ENCODE assay signal across 29 mouse cellular contexts in the genomic region with DNA sequence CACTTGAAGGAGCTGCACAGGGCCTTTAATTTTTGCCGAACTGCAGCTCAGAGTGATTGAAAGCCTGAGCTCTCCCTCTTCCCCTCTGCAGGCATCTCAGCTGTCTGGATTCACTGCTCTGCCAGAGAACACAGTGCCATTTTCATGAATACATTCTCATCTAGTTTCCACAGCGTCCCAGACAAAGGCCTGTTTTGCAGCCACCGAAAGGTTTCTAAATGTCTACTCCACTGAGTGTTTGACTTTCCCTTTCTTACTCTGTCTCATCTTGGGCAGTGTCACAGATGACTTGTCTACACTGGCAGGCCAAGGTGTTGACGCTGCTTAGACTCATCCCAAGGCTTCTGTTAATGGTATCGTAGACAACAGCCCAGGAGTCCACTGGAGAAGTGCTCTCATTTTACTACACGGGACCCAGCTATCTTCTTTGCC.
DNase-seq lines count a peak whose midpoint lies in the region; ATAC-seq and TF ChIP-seq lines count a peak whose summit lies in the region.
"Had no signal": no experiment of that assay in that cellular context is flagged by ENCODE, and none has a peak within 500 bp of the region (broad histone marks: within the 10 kb centered on the region; RNA-seq: fewer than 3 reads in every experiment).

No protein-coding gene starts in this region.

- H3K4me3 ChIP-seq in lung, embryonic 14.5 days (ENCODE audit: low read depth, low read length), result no peak overlapping the region
- no peak overlapping the region for H3K4me3 ChIP-seq in forebrain, embryonic 16.5 days (replicated peaks; ENCODE audit: low read length)
- H3K4me3 ChIP-seq: gastrocnemius, adult 2 months; heart, adult 2 months; heart, embryonic 12.5 days; limb, embryonic 10.5 days; limb, embryonic 15.5 days; liver, embryonic 13.5 days; neural tube, embryonic 12.5 days; stomach, embryonic 15.5 days had no signal

- no peaks in the 10 kb centered on the region for H3K4me1 ChIP-seq in lung, embryonic 14.5 days (ENCODE audit: insufficient read depth)
- peaks cover 13% of the 10 kb centered on the region for H3K4me1 ChIP-seq in forebrain, embryonic 16.5 days (replicated peaks; ENCODE audit: control insufficient read depth, insufficient read depth, low read length)
- H3K4me1 ChIP-seq: heart, embryonic 12.5 days; limb, embryonic 10.5 days; liver, embryonic 13.5 days; stomach, embryonic 15.5 days had no signal

- intact Hi-C loops in heart, postnatal 25 days (cut with DNase I), result no loop called here
- intact Hi-C loops in heart, postnatal 36 days (cut with DNase I), result no loop called here

- H3K27ac ChIP-seq in lung, embryonic 14.5 days (ENCODE audit: low read depth), result no peak overlapping the region
- peak overlapping the region; percentile 56 for H3K27ac ChIP-seq in forebrain, embryonic 16.5 days (ENCODE audit: low read length)
- H3K27ac ChIP-seq: heart, adult 2 months; kidney, postnatal 0 days; limb, embryonic 10.5 days; limb, embryonic 15.5 days; liver, embryonic 13.5 days; neural tube, embryonic 12.5 days; stomach, embryonic 15.5 days had no signal

- no peak for TF ChIP-seq CTCF in lung, embryonic 14.5 days (IDR thresholded peaks at IDR 0.05; ENCODE audit: low read depth)
- no peak for TF ChIP-seq CTCF in brain, embryonic 14.5 days (IDR thresholded peaks at IDR 0.05; ENCODE audit: borderline replicate concordance, extremely low read depth, insufficient read depth, insufficient read length)

- no peaks in the 10 kb centered on the region for H3K9me3 ChIP-seq in lung, embryonic 14.5 days (ENCODE audit: low read depth, low read length)
- 0 out of 2 replicates have a peak, but pooled peaks cover 2% of the 10 kb centered on the region for H3K9me3 ChIP-seq in forebrain, embryonic 16.5 days (ENCODE audit: control insufficient read depth, low read length)
- H3K9me3 ChIP-seq: heart, embryonic 12.5 days; limb, embryonic 10.5 days; stomach, embryonic 15.5 days had no signal

- no peaks in the 10 kb centered on the region for H3K36me3 ChIP-seq in lung, embryonic 14.5 days (ENCODE audit: insufficient read depth)
- H3K36me3 ChIP-seq in forebrain, embryonic 16.5 days (ENCODE audit: control insufficient read depth, insufficient read depth), result no peaks in the 10 kb centered on the region
- H3K36me3 ChIP-seq: heart, embryonic 12.5 days; limb, embryonic 10.5 days; limb, embryonic 15.5 days; liver, embryonic 13.5 days; neural tube, embryonic 12.5 days; stomach, embryonic 15.5 days had no signal

- no peaks in the 10 kb centered on the region for H3K27me3 ChIP-seq in lung, embryonic 14.5 days (ENCODE audit: insufficient read depth, low read length)
- no peaks in the 10 kb centered on the region for H3K27me3 ChIP-seq in forebrain, embryonic 16.5 days (replicated peaks; ENCODE audit: control insufficient read depth, insufficient read depth, low read length)
- H3K27me3 ChIP-seq: heart, embryonic 12.5 days; limb, embryonic 15.5 days; liver, embryonic 13.5 days; neural tube, embryonic 12.5 days; stomach, embryonic 15.5 days had no signal

- peak; percentile 64 for DNase-seq in heart, adult 11 months
- no peak for DNase-seq in heart, postnatal 25 days (ENCODE audit: low spot score)
- DNase-seq in lung, embryonic 14.5 days, result peak; percentile 8
- no peak for DNase-seq in lung, postnatal 4 days
- peak; percentile 63 for DNase-seq in brain, embryonic 14.5 days (ENCODE audit: low read depth)
- no peak for DNase-seq in thymus, postnatal 36 days
- no peak for DNase-seq in heart, postnatal 36 days
- DNase-seq: adrenal gland, postnatal 25 days; B cell, adult 2 months; cerebellum, adult 18-20 months; cerebellum, postnatal 10 days; gastrocnemius, adult 2 months; gastrocnemius, postnatal 36 days; heart, adult 2 months; kidney, adult 8-10 months; kidney, postnatal 4 days; liver, embryonic 13.5 days; lung, adult 18-20 months; lung, postnatal 10 days; retina, postnatal 1 day; right cerebral cortex, postnatal 14 days had no signal

- H3K4me2 ChIP-seq in lung, embryonic 14.5 days, result no peak overlapping the region
- H3K4me2 ChIP-seq in forebrain, embryonic 16.5 days (ENCODE audit: low read length), result no peak overlapping the region
- H3K4me2 ChIP-seq: heart, embryonic 12.5 days; limb, embryonic 15.5 days; liver, embryonic 13.5 days; neural tube, embryonic 12.5 days; stomach, embryonic 15.5 days had no signal

- no peak for TF ChIP-seq POLR2A in brain, embryonic 14.5 days (IDR thresholded peaks at IDR 0.05; ENCODE audit: borderline replicate concordance, extremely low read depth, insufficient read depth, insufficient read length, poor library complexity, severe bottlenecking)

- ATAC-seq in lung, embryonic 14.5 days (ENCODE audit: insufficient read depth), result no peak
- ATAC-seq in forebrain, embryonic 16.5 days, result peak; percentile 50; the same call in 1 of the 2 replicates
- ATAC-seq: intestine, embryonic 16.5 days had no signal

- 68% methylated on average over 6 of the region's 6 CpGs for whole genome bisulfite sequencing in lung, embryonic 14.5 days
- 58% methylated on average over 6 of the region's 6 CpGs for WGBS in forebrain, embryonic 16.5 days

- H3K9ac ChIP-seq in lung, embryonic 14.5 days, result no peak overlapping the region
- no peak overlapping the region for H3K9ac ChIP-seq in forebrain, embryonic 16.5 days (replicated peaks; ENCODE audit: low read depth, low read length)
- H3K9ac ChIP-seq: heart, embryonic 12.5 days; limb, embryonic 15.5 days; liver, embryonic 13.5 days; neural tube, embryonic 12.5 days; stomach, embryonic 15.5 days had no signal

Comparison
In these comparisons a context has a peak if more than half of its experiments do, and no peak if none do; other contexts are left out.
1. DNase-seq: peak in heart, adult 11 months (single experiment), lung, embryonic 14.5 days (single experiment) and brain, embryonic 14.5 days (single experiment); none in heart, postnatal 25 days (single experiment), lung, postnatal 4 days (0 of 2), thymus, postnatal 36 days (0 of 2) and heart, postnatal 36 days (0 of 2).